Mouse (Mus musculus) midbrain, embryonic 14.5 days (tissue): ENCODE measurements around the gene Lrrc58. TPM values are rescaled to one million over a fixed set of nuclear protein-coding genes. Genes with fewer than 3 reads are reported as not detected.

Experiments
- ATAC-seq: fragments of 200-750 bp; cut with Nextera tagmentation; 2 replicates; pipeline ENCODE4 v1.8.0; 2017; ENCODE audit warnings: moderate number of reproducible peaks, moderate library complexity; ENCODE audit not compliant: low FRiP score, low TSS enrichment
- DNase-seq: peaks from one replicate; pipeline ENCODE4 v3.0.0-alpha.2; 2015
- H3K27ac ChIP-seq: fragments of 300-500 bp; sonication (generic); replicated peaks from 2 replicates; pipeline ENCODE4 v1.5.1; 2014; ENCODE audit warnings: mild to moderate bottlenecking, low read depth, low read length, moderate library complexity
- H3K27me3 ChIP-seq: fragments of 300-500 bp; sonication (generic); 2 replicates; pipeline ENCODE4 v1.6.1; 2014; ENCODE audit warnings: low read length, control low read depth, mixed read lengths; ENCODE audit not compliant: control insufficient read depth, insufficient read depth
- H3K36me3 ChIP-seq: fragments of 300-500 bp; sonication (generic); 2 replicates; pipeline ENCODE4 v1.6.1; 2014; ENCODE audit warnings: low read length, control low read depth; ENCODE audit not compliant: control insufficient read depth, insufficient read depth
- H3K4me1 ChIP-seq: fragments of 300-500 bp; sonication (generic); 2 replicates; pipeline ENCODE4 v1.6.1; 2014; ENCODE audit warnings: mild to moderate bottlenecking, antibody characterized with exemption, low read length, control low read depth; ENCODE audit not compliant: control insufficient read depth, insufficient read depth
- H3K4me2 ChIP-seq: fragments of 300-500 bp; sonication (generic); 2 replicates; pipeline ENCODE4 v1.6.1; 2014; ENCODE audit warnings: mild to moderate bottlenecking, low read length, moderate library complexity
- H3K4me3 ChIP-seq: fragments of 300-500 bp; sonication (generic); replicated peaks from 2 replicates; pipeline ENCODE4 v1.5.1; 2014; ENCODE audit warnings: low read depth, low read length
- H3K9ac ChIP-seq: fragments of 300-500 bp; sonication (generic); replicated peaks from 2 replicates; pipeline ENCODE4 v1.6.1; 2014; ENCODE audit warnings: mild to moderate bottlenecking, low read length, moderate library complexity
- H3K9me3 ChIP-seq: fragments of 300-500 bp; sonication (generic); 2 replicates; pipeline ENCODE4 v1.6.1; 2016; ENCODE audit warnings: low read length, control low read depth, mixed read lengths; ENCODE audit not compliant: control insufficient read depth
- WGBS: fragments of 180-500 bp; shearing (Covaris S2); extraction: QIAGEN DNeasy Blood & Tissue Kit; methylation state at CpG from one replicate; pipeline ENCODE4 v1.1.7; 2014; 5-methylcytosine and 5-hydroxymethylcytosine counted together
- polyA plus RNA-seq: library from polyadenylated mRNA; unstranded; fragments of >200 nt; fragmentation: Nextera tagmentation; extraction: Ambion mirVana; gene quantifications from 2 replicates; pipeline ENCODE4 v1.2.1, GENCODE M21; 2014

Gene Lrrc58
- polyA plus RNA-seq, 1 experiment from 2014 or later = 46.6 TPM

DNA sequence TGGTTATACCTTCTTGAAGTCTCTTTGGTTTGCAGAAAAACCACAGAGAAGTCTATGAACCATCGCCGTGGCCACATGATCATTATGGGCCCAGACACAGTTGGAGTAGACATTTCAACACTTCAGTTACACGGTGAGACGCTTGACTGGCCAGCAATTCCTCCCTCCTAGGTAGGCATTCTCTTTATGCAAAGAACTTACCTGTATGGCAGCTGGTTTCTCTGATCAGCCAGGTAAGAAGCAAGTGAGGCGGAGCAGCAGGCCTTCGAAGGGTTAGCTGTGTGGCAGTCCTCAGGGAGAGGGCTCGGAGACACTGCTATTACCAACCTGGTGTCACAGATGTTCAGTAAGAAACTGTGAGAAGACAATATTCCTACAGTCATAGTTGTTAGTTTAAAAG, 8.0 kb upstream of the Lrrc58 start:
- no peaks in the 10 kb centered on the region for H3K4me1 ChIP-seq
- no peak overlapping the region for H3K4me3 ChIP-seq
- no peaks in the 10 kb centered on the region for H3K9me3 ChIP-seq
- 83% methylated on average over 7 of the region's 7 CpGs for WGBS
- H3K4me2 ChIP-seq = no peak overlapping the region
- H3K27ac ChIP-seq = no peak overlapping the region
- no peaks in the 10 kb centered on the region for H3K27me3 ChIP-seq
- no peak for ATAC-seq
- no peak overlapping the region for H3K9ac ChIP-seq
- no peak for DNase-seq
- H3K36me3 ChIP-seq = no peaks in the 10 kb centered on the region

DNA sequence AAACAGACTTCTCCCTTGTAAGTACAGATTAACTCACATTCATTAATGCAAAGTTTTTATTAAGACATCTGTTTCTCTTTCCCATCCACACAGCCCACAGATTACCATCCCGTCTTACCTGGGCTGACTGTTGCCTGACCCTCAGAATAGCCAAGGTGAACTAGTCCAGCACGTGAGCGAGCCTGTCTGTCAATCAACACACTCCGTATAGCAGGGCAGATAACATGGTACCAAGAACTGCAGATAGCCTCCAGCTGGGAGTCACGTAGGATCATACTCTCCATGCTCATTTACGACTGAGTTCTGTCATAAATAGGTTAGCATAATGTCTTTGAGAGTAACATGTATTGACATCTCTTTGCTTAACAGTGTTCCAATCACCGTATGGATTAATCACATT, 7.2 kb upstream of the Lrrc58 start, which contains the start of gene Gm36028:
Gm36028 (minus strand) TSS at position 118 of the 400 bp plus-strand sequence.
- WGBS = 86% methylated on average over 7 of the region's 7 CpGs
- H3K9me3 ChIP-seq = no peaks in the 10 kb centered on the region
- no peak within 1 kb of the TSS for H3K9ac ChIP-seq
- no peaks in the 10 kb centered on the region for H3K36me3 ChIP-seq
- no peaks in the 10 kb centered on the region for H3K4me1 ChIP-seq
- no peak within 1 kb of the TSS for H3K4me3 ChIP-seq
- no peak within 1 kb of the TSS for H3K27ac ChIP-seq
- ATAC-seq (no peak), DNase-seq (no peak)
- H3K27me3 ChIP-seq = no peaks in the 10 kb centered on the region
- H3K4me2 ChIP-seq = no peak within 1 kb of the TSS

DNA sequence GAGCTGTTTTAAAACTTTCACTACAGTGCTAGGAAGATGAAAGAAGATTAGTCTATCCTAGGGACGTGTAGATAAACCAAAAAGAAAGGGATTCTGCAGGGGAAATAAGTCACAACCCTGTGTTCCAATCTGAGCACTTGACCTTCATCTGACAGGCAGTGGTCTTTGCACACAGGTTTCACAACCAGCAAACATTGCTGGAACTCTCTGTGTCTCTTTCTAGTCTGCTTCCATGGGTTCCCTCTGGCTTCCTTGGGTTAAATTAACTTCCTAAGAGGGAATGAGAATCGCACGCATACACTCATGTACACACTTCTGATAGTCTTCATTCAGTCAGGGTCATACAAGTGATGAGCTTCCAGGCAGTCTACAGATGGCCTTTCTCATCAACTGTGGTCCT, 4.3 kb upstream of the Lrrc58 start:
- DNase-seq = no peak
- WGBS = 78% methylated on average over 3 of the region's 3 CpGs

DNA sequence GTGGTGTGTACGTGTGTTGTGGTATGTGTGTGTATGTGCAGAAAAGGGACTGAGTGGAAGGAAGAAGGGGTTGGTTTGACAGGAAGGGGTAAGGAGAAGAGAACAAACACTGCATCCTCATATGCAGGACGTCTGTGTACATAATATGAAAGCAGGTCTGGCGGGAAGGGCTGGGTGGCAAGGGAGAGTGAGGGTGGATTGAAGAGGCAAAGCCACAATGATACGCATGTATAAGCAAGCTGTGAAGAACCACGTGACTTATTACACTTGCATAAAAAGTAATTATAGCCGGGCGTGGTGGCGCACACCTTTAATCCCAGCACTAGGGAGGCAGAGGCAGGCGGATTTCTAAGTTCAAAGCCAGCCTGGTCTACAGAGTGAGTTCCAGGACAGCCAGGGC, 2.3 kb upstream of the Lrrc58 start:
- no peaks in the 10 kb centered on the region for H3K9me3 ChIP-seq
- peaks cover 15% of the 10 kb centered on the region for H3K4me1 ChIP-seq
- H3K4me2 ChIP-seq = no peak overlapping the region
- no peak overlapping the region for H3K9ac ChIP-seq
- no peak overlapping the region for H3K4me3 ChIP-seq
- H3K27ac ChIP-seq = no peak overlapping the region
- no peaks in the 10 kb centered on the region for H3K27me3 ChIP-seq
- DNase-seq (no peak), ATAC-seq (no peak)
- no peaks in the 10 kb centered on the region for H3K36me3 ChIP-seq
- 83% methylated on average over 9 of the region's 9 CpGs for WGBS

More for the DNA sequence above, 4.3 kb upstream of the Lrrc58 start:
- Histone ChIP-seq H3K9ac (no peak overlapping the region), H3K4me1 (peaks cover 4% of the 10 kb centered on the region; the same call in 1 of the 2 replicates), H3K27me3 (no peaks in the 10 kb centered on the region), H3K36me3 (no peaks in the 10 kb centered on the region), H3K9me3 (no peaks in the 10 kb centered on the region), H3K4me3 (no peak overlapping the region), H3K27ac (no peak overlapping the region), H3K4me2 (no peak overlapping the region)
- no peak for ATAC-seq

DNA sequence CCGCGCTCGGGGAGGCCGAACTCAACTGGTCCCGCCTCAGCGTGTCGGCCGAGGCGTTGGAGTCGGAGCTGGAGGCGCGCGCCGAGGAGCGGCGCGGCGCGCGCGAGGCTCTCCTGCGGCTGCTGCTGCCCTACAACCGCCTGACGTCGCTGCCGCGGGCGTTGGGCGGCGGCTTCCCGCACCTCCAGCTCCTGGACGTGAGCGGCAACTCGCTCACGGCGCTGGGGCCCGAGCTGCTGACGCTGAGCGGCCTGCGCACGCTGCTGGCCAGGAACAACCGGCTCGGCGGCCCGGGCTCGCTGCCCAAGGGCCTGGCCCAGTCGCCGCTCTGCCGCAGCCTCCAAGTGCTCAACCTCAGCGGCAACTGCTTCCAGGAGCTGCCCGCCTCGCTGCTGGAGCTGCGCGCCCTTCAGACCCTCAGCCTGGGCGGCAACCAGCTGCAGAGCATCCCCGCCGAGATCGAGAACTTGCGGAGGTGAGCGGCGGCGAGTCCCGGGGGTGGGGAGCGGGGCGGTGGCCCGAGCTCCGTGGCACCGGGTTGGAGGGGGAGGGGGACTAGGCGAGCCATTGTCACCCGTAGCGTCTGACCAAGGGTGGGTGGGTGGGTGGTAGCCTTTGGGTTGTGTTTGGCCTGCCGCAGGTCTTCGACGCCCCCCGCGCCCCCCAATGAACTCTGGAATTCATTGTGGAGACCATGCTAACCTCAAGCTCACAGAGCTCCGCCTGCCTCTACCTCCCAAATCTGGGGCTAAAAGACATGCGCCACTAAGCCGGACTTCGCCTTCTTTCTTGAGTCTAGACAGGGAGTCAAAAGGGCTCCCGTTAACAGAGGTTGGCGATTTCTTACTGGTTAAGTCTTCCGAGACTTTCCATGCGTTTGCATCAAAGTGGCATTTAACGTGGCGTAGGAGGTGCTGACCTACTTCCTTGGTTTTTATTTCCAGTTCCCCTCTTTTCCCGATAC, 599 bp downstream of the Lrrc58 start:
- H3K27me3 ChIP-seq = no peaks in the 10 kb centered on the region
- peaks cover 23% of the 10 kb centered on the region for H3K4me1 ChIP-seq
- peak; percentile 70 for DNase-seq
- H3K4me3 ChIP-seq = peak overlapping the region; percentile 99
- H3K4me2 ChIP-seq = peak overlapping the region; percentile 67
- no peaks in the 10 kb centered on the region for H3K9me3 ChIP-seq
- WGBS = under 1% methylated on average over 87 of the region's 87 CpGs
- H3K9ac ChIP-seq = peak overlapping the region; percentile 97
- peak; percentile 75 for ATAC-seq
- no peaks in the 10 kb centered on the region for H3K36me3 ChIP-seq
- H3K27ac ChIP-seq = peak overlapping the region; percentile 100

DNA sequence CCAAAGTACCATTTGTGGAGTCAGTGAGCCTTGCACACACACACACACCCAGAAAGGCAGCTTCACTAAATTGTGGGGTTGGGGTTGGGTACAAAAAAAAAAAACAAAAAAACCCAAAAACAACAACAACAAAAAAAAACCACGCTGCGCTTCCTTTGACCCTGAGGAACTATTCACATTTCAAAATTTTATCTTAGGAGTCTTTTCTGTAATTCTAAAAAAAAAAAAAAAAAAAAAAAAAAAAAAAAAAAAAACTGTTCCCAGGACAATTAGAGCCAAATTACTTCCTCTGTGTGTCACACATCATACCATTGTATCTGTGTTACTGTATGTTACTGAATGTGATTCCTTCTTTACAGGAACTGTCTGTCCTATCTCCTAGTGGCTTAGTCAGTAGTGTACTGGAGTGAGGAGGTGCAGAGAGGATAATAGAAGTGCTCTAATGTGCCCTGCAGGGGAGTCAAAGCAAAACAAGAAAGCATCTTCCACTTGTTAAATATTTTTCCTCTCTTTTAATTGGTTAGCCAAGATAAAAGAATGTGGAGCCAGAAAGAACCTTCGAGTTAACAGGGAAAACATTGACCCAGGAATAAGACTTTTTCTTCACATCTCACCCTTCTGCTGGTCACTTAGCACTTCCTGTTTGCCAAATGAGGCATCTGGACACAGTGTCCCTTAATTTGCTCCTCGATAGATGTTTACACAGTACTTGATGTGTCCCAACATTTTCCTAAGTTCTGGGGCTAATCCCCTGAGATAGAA, 1.5 kb downstream of the Lrrc58 start:
- WGBS = 33% methylated on average over 4 of the region's 4 CpGs
- Histone ChIP-seq H3K27ac (peak overlapping the region; percentile 100), H3K9me3 (no peaks in the 10 kb centered on the region), H3K4me2 (peak overlapping the region; percentile 67), H3K36me3 (no peaks in the 10 kb centered on the region), H3K27me3 (no peaks in the 10 kb centered on the region), H3K4me1 (peaks cover 23% of the 10 kb centered on the region), H3K9ac (peak overlapping the region; percentile 97), H3K4me3 (peak overlapping the region; percentile 99)
- ATAC-seq (no peak), DNase-seq (peak; percentile 19)

DNA sequence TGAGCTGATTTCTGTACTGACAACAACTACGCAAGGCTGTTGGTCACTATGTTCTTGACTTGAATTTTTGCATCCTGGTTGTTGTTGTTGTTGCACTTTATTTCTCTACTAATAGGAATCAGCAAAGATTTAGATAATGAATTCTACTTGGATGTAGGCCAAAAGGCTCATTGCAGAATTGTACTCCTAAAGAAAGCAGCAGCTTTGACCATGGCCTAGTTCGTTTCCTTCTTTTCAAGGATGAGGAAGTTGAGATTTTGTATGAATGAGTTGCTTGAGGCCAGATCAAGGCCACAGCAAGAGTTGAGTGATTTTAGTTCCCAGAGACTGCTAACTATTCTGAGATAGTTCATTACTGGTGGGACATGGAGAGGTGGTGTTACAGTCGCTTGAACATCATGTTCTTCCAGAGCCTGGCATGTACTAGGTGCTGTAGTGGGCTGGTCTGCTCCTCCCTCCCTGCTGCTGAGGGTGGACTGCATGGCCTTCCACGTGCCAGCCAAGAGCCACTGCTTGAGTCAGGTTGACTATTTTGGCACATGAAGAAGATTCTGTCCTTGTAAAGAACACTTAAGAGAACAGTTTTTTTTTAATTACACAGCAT, 3.0 kb downstream of the Lrrc58 start:
- ATAC-seq = no peak
- Histone ChIP-seq H3K4me2 (peak overlapping the region; percentile 67), H3K4me3 (no peak overlapping the region), H3K9me3 (no peaks in the 10 kb centered on the region), H3K27me3 (no peaks in the 10 kb centered on the region), H3K9ac (no peak overlapping the region), H3K27ac (no peak overlapping the region), H3K36me3 (no peaks in the 10 kb centered on the region), H3K4me1 (peaks cover 23% of the 10 kb centered on the region)
- no peak for DNase-seq
- WGBS = 77% methylated on average over 4 of the region's 4 CpGs

DNA sequence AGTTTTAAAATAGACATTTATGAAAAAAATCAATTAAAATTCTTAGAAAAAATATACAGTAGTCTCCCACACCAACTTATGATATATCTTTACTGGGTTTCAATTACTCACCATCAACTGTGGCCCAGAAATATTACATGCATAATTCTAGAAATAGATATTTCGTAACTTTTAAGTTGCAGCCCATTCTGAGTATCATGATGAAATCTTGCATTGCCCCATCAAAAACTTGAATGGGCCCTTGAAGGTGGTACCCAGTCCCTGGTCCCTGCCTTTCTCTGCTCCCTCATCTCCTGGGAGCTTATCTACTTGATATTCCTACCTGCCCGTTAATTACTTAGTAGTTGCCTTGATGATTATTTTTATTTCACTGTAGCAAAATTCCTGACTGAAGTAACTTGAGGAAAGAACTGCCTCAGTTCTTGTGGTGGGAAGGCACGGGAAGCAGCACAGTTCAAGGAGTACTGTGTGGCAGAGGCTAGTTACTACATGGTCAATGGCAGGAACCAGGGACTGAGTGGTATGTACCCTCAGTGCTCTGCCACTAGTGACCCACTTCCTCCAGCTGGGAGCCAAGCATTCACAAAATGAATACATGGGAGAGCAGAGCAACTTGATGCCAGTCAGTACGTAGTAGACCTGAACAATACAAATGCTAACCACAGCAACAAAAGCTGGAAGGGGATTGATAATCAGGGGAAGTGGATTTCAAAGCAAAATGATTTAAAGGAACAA, 6.5 kb downstream of the Lrrc58 start:
- H3K9me3 ChIP-seq = no peaks in the 10 kb centered on the region
- H3K27ac ChIP-seq = no peak overlapping the region
- WGBS = 84% methylated on average over 4 of the region's 4 CpGs
- ATAC-seq (no peak), DNase-seq (no peak)
- peaks cover 21% of the 10 kb centered on the region for H3K36me3 ChIP-seq
- no peak overlapping the region for H3K9ac ChIP-seq
- H3K4me2 ChIP-seq = no peak overlapping the region
- H3K4me1 ChIP-seq = peaks cover 17% of the 10 kb centered on the region
- H3K27me3 ChIP-seq = no peaks in the 10 kb centered on the region
- H3K4me3 ChIP-seq = no peak overlapping the region
